8 mouse cellular contexts compared by ENCODE assay signal in the genomic region with DNA sequence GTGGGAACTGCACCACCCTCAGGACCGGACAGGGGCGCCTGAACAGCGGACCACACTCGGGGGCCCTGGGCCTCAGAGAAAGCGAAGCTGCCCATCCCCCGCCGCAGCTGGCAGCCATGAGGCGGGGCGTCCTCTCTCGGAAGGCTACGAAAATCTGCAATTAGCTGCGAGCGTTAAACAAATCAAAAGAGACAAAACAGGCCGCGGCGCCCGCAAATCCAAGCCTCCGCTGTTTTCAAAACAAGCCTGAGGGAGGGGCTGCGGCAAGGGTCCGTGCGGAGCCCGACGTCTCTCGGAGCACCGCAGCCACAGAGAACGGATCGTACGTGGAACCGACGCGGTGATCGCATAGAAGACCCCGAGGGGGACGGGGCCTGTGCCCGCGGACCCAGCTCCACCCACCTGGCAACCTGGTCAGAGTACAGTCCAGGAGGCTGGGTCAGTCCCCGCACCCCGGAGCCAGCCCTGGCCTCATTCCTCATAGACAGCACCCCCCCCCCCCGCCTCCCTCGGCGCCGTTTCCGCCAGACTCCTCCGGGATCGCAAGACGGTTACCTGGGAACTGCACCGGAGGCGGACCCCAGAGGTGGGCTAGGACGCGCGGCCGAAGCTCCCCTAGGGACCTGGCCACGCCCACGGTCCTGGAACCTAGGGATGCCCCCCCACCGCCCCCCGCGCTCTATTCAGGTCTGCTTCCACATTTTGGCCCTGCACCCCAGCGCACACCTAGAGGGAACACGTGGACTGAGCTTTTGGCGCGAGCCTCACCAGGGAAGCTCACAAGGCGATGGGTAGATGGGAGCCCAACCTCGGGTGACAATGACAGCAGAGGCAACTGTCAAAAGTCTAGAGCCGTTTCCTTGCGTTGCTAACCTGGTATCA. TPM values are rescaled to one million over a fixed set of nuclear protein-coding genes. Genes with fewer than 3 reads are reported as not detected.
DNase-seq lines count a peak whose midpoint lies in the region; ATAC-seq lines count a peak whose summit lies in the region.

No protein-coding gene starts in this region.

- H3K27ac ChIP-seq in hindbrain, embryonic 11.5 days (ENCODE audit: low read depth, low read length), result peak overlapping the region; percentile 53
- no peak overlapping the region; the same call in 1 of the 2 replicates for H3K27ac ChIP-seq in limb, embryonic 11.5 days (replicated peaks; ENCODE audit: low read depth, low read length)
- H3K27ac ChIP-seq in midbrain, embryonic 13.5 days, result peak overlapping the region; percentile 85

- WGBS in hindbrain, embryonic 11.5 days, result under 1% methylated on average over 62 of the region's 65 CpGs
- under 1% methylated on average over 63 of the region's 65 CpGs for WGBS in limb, embryonic 11.5 days
- under 1% methylated on average over 62 of the region's 65 CpGs for WGBS in midbrain, embryonic 13.5 days

- H3K9me3 ChIP-seq in erythroblast, embryonic 14.5 days (ENCODE audit: control insufficient read depth, low read length), result no peaks in the 10 kb centered on the region
- no peaks in the 10 kb centered on the region for H3K9me3 ChIP-seq in hindbrain, embryonic 11.5 days (ENCODE audit: control insufficient read depth, low read length)
- H3K9me3 ChIP-seq in limb, embryonic 11.5 days (ENCODE audit: control insufficient read depth, low read length), result no peaks in the 10 kb centered on the region
- H3K9me3 ChIP-seq in midbrain, embryonic 13.5 days, result no peaks in the 10 kb centered on the region

- ATAC-seq in erythroblast, adult 5-6 weeks (replicated peaks; ENCODE audit: low FRiP score, poor library complexity, severe bottlenecking), result no peak
- ATAC-seq in hindbrain, embryonic 11.5 days (ENCODE audit: low FRiP score), result peak; percentile 34
- no peak for ATAC-seq in limb, embryonic 11.5 days (ENCODE audit: insufficient number of reproducible peaks, low FRiP score, low TSS enrichment, low read depth)
- ATAC-seq in midbrain, embryonic 13.5 days, result peak; percentile 63

- H3K4me2 ChIP-seq in hindbrain, embryonic 11.5 days (replicated peaks; ENCODE audit: low read depth, low read length), result peak overlapping the region; percentile 100
- H3K4me2 ChIP-seq in limb, embryonic 11.5 days (ENCODE audit: low read depth, severe bottlenecking), result peak overlapping the region; percentile 100
- H3K4me2 ChIP-seq in midbrain, embryonic 13.5 days (replicated peaks), result peak overlapping the region; percentile 98

- DNase-seq in CD4-positive, CD25-positive, alpha-beta regulatory T cell, adult 2 months (ENCODE audit: low read depth, low spot score), result peak; percentile 57
- peak; percentile 81 for DNase-seq in embryo, embryonic 11 days
- DNase-seq in hindbrain, embryonic 11.5 days (ENCODE audit: low spot score), result peak; percentile 72
- DNase-seq in limb, embryonic 11.5 days (ENCODE audit: low spot score), result peak; percentile 71
- DNase-seq in urinary bladder, adult 18-20 months (ENCODE audit: low spot score in 2 of 2), result no peak

- H3K27me3 ChIP-seq in erythroblast, embryonic 14.5 days (ENCODE audit: control insufficient read depth), result peaks cover 58% of the 10 kb centered on the region
- H3K27me3 ChIP-seq in hindbrain, embryonic 11.5 days (ENCODE audit: control insufficient read depth, insufficient read depth, low read length), result no peaks in the 10 kb centered on the region
- no peaks in the 10 kb centered on the region for H3K27me3 ChIP-seq in limb, embryonic 11.5 days (ENCODE audit: control insufficient read depth, insufficient read depth, low read length)
- no peaks in the 10 kb centered on the region for H3K27me3 ChIP-seq in midbrain, embryonic 13.5 days

- H3K9ac ChIP-seq in hindbrain, embryonic 11.5 days (ENCODE audit: low read depth, low read length), result peak overlapping the region; percentile 73
- peak overlapping the region; percentile 67 for H3K9ac ChIP-seq in limb, embryonic 11.5 days (ENCODE audit: low read length)
- peak overlapping the region; percentile 82 for H3K9ac ChIP-seq in midbrain, embryonic 13.5 days (replicated peaks)

- H3K4me1 ChIP-seq in erythroblast, embryonic 14.5 days (ENCODE audit: control insufficient read depth), result peaks cover 26% of the 10 kb centered on the region
- H3K4me1 ChIP-seq in hindbrain, embryonic 11.5 days (replicated peaks; ENCODE audit: control insufficient read depth, insufficient read depth, low read length), result peaks cover 30% of the 10 kb centered on the region
- H3K4me1 ChIP-seq in limb, embryonic 11.5 days (ENCODE audit: control insufficient read depth, insufficient read depth, low read length), result peaks cover 64% of the 10 kb centered on the region
- H3K4me1 ChIP-seq in midbrain, embryonic 13.5 days (replicated peaks), result peaks cover 92% of the 10 kb centered on the region

- H3K36me3 ChIP-seq in erythroblast, embryonic 14.5 days (ENCODE audit: control insufficient read depth), result no peaks in the 10 kb centered on the region; the same call in 1 of the 2 replicates
- H3K36me3 ChIP-seq in hindbrain, embryonic 11.5 days (ENCODE audit: control insufficient read depth, insufficient read depth, low read length), result no peaks in the 10 kb centered on the region
- H3K36me3 ChIP-seq in limb, embryonic 11.5 days (ENCODE audit: control insufficient read depth, insufficient read depth, low read length), result peaks cover 3% of the 10 kb centered on the region; the same call in 1 of the 2 replicates
- peaks cover 23% of the 10 kb centered on the region for H3K36me3 ChIP-seq in midbrain, embryonic 13.5 days

- peak overlapping the region; percentile 55 for H3K4me3 ChIP-seq in erythroblast, embryonic 14.5 days (replicated peaks)
- peak overlapping the region; percentile 52 for H3K4me3 ChIP-seq in hindbrain, embryonic 11.5 days (ENCODE audit: low read depth, low read length)
- peak overlapping the region; percentile 50 for H3K4me3 ChIP-seq in limb, embryonic 11.5 days (ENCODE audit: low read depth, low read length)
- peak overlapping the region; percentile 58 for H3K4me3 ChIP-seq in midbrain, embryonic 13.5 days (replicated peaks)

RNA-seq across cellular contexts. Expression of gene Plxnb2, which starts 7.3 kb away (rescaled TPM):
- polyA plus RNA-seq in erythroblast, embryonic 14.5 days (2012), result 0.86 and 1.1 TPM in 2 replicates
- 9.6 and 14.2 TPM in 2 replicates for total RNA-seq in erythroblast, adult 5-6 weeks (2015; ENCODE audit: low replicate concordance)
- 4.9 and 6.9 TPM in 2 replicates for total RNA-seq in erythroblast, adult 5-6 weeks (2017; ENCODE audit: low replicate concordance)
- polyA plus RNA-seq in hindbrain, embryonic 11.5 days (2014; fragmentation: Nextera tagmentation; extraction: Ambion mirVana), result 97.4 and 104 TPM in 2 replicates
- 122 and 125 TPM in 2 replicates for polyA plus RNA-seq in limb, embryonic 11.5 days (2014; fragmentation: Nextera tagmentation; extraction: Ambion mirVana)
- 102 and 115 TPM in 2 replicates for polyA plus RNA-seq in midbrain, embryonic 13.5 days (2015; fragmentation: Nextera tagmentation; extraction: Ambion mirVana)

RNA-seq across cellular contexts. Expression of gene Dennd6b, which starts 23.0 kb away (rescaled TPM):
- polyA plus RNA-seq in erythroblast, embryonic 14.5 days (2012), result 0.62 and 0.88 TPM in 2 replicates
- total RNA-seq in erythroblast, adult 5-6 weeks (2015; ENCODE audit: low replicate concordance), result not detected in 2 replicates
- 0.84 and 1.7 TPM in 2 replicates for total RNA-seq in erythroblast, adult 5-6 weeks (2017; ENCODE audit: low replicate concordance)
- 28.3 and 31.2 TPM in 2 replicates for polyA plus RNA-seq in hindbrain, embryonic 11.5 days (2014; fragmentation: Nextera tagmentation; extraction: Ambion mirVana)
- polyA plus RNA-seq in limb, embryonic 11.5 days (2014; fragmentation: Nextera tagmentation; extraction: Ambion mirVana), result 19.4 and 19.8 TPM in 2 replicates
- 84.0 and 85.3 TPM in 2 replicates for polyA plus RNA-seq in midbrain, embryonic 13.5 days (2015; fragmentation: Nextera tagmentation; extraction: Ambion mirVana)

RNA-seq across cellular contexts. Expression of gene Mapk11, which starts 23.8 kb away (rescaled TPM):
- polyA plus RNA-seq in erythroblast, embryonic 14.5 days (2012), result 0.02 TPM in 1 of 2 replicates, not detected in the other
- total RNA-seq in erythroblast, adult 5-6 weeks (2015; ENCODE audit: low replicate concordance), result not detected in 2 replicates
- 0.17 TPM in 1 of 2 replicates, not detected in the other for total RNA-seq in erythroblast, adult 5-6 weeks (2017; ENCODE audit: low replicate concordance)
- polyA plus RNA-seq in hindbrain, embryonic 11.5 days (2014; fragmentation: Nextera tagmentation; extraction: Ambion mirVana), result 38.5 and 40.4 TPM in 2 replicates
- polyA plus RNA-seq in limb, embryonic 11.5 days (2014; fragmentation: Nextera tagmentation; extraction: Ambion mirVana), result 15.3 and 16.6 TPM in 2 replicates
- 39.8 and 44.2 TPM in 2 replicates for polyA plus RNA-seq in midbrain, embryonic 13.5 days (2015; fragmentation: Nextera tagmentation; extraction: Ambion mirVana)

RNA-seq across cellular contexts. Expression of gene Mapk12, which starts 32.8 kb away (rescaled TPM):
- polyA plus RNA-seq in erythroblast, embryonic 14.5 days (2012), result 0.02 and 0.03 TPM in 2 replicates
- not detected in 2 replicates for total RNA-seq in erythroblast, adult 5-6 weeks (2015; ENCODE audit: low replicate concordance)
- total RNA-seq in erythroblast, adult 5-6 weeks (2017; ENCODE audit: low replicate concordance), result not detected in 2 replicates
- 16.5 and 17.8 TPM in 2 replicates for polyA plus RNA-seq in hindbrain, embryonic 11.5 days (2014; fragmentation: Nextera tagmentation; extraction: Ambion mirVana)
- 14.3 and 15.2 TPM in 2 replicates for polyA plus RNA-seq in limb, embryonic 11.5 days (2014; fragmentation: Nextera tagmentation; extraction: Ambion mirVana)
- 8.2 TPM in 2 replicates for polyA plus RNA-seq in midbrain, embryonic 13.5 days (2015; fragmentation: Nextera tagmentation; extraction: Ambion mirVana)

RNA-seq across cellular contexts. Expression of gene Ppp6r2, which starts 38.1 kb away (rescaled TPM):
- polyA plus RNA-seq in erythroblast, embryonic 14.5 days (2012), result 9.5 and 14.5 TPM in 2 replicates
- total RNA-seq in erythroblast, adult 5-6 weeks (2015; ENCODE audit: low replicate concordance), result 18.1 and 19.6 TPM in 2 replicates
- 26.2 and 47.5 TPM in 2 replicates for total RNA-seq in erythroblast, adult 5-6 weeks (2017; ENCODE audit: low replicate concordance)
- polyA plus RNA-seq in hindbrain, embryonic 11.5 days (2014; fragmentation: Nextera tagmentation; extraction: Ambion mirVana), result 42.1 and 46.0 TPM in 2 replicates
- 22.7 and 23.4 TPM in 2 replicates for polyA plus RNA-seq in limb, embryonic 11.5 days (2014; fragmentation: Nextera tagmentation; extraction: Ambion mirVana)
- 75.7 and 86.6 TPM in 2 replicates for polyA plus RNA-seq in midbrain, embryonic 13.5 days (2015; fragmentation: Nextera tagmentation; extraction: Ambion mirVana)

Comparison
In these comparisons a context has a peak if more than half of its experiments do, and no peak if none do; other contexts are left out.
1. ATAC-seq: peak in hindbrain, embryonic 11.5 days (single experiment) and midbrain, embryonic 13.5 days (single experiment); none in erythroblast, adult 5-6 weeks (single experiment) and limb, embryonic 11.5 days (single experiment).
2. DNase-seq: peak in CD4-positive, CD25-positive, alpha-beta regulatory T cell, adult 2 months (single experiment), embryo, embryonic 11 days (single experiment), hindbrain, embryonic 11.5 days (single experiment) and limb, embryonic 11.5 days (single experiment); none in urinary bladder, adult 18-20 months (0 of 2).
3. RNA of gene Plxnb2, which starts 7.3 kb away (polyA plus RNA-seq): 122 to 125 TPM in limb, embryonic 11.5 days, 102 to 115 TPM in midbrain, embryonic 13.5 days and 97.4 to 104 TPM in hindbrain, embryonic 11.5 days; 0.86 to 1.1 TPM in erythroblast, embryonic 14.5 days; every median in the first group is over 10 times any median in the second.
4. RNA of gene Dennd6b, which starts 23.0 kb away (polyA plus RNA-seq): 84.0 to 85.3 TPM in midbrain, embryonic 13.5 days, 28.3 to 31.2 TPM in hindbrain, embryonic 11.5 days and 19.4 to 19.8 TPM in limb, embryonic 11.5 days; 0.62 to 0.88 TPM in erythroblast, embryonic 14.5 days; every median in the first group is over 10 times any median in the second.
5. RNA of gene Mapk11, which starts 23.8 kb away (polyA plus RNA-seq): 38.5 to 40.4 TPM in hindbrain, embryonic 11.5 days, 39.8 to 44.2 TPM in midbrain, embryonic 13.5 days and 15.3 to 16.6 TPM in limb, embryonic 11.5 days; 0.02 TPM in erythroblast, embryonic 14.5 days; every median in the first group is over 10 times any median in the second.
6. Peak in every context shown above with its lines, with median percentiles within 50 percentile points of each other: H3K4me3 ChIP-seq, H3K4me2 ChIP-seq and H3K9ac ChIP-seq.